ENCODE assay signal across 8 mouse cellular contexts in genomic region chrX:48623049-48623378, GRCm38 (mm10). TPM values are rescaled to one million over a fixed set of nuclear protein-coding genes. Genes with fewer than 3 reads are reported as not detected.
DNase-seq lines count a peak whose midpoint lies in the region; ATAC-seq and TF ChIP-seq lines count a peak whose summit lies in the region.

No protein-coding gene starts in this region.

- peak overlapping the region; percentile 67 for H3K9ac ChIP-seq in heart, embryonic 14.5 days (ENCODE audit: low read length)
- no peak overlapping the region; the same call in 1 of the 2 replicates for H3K9ac ChIP-seq in ES-E14 (ENCODE audit: insufficient read depth, low read depth, low read length, poor library complexity, severe bottlenecking)

- no peaks in the 10 kb centered on the region for H3K9me3 ChIP-seq in heart, embryonic 14.5 days (ENCODE audit: control insufficient read depth, low read length)
- H3K9me3 ChIP-seq in ES-E14 (ENCODE audit: control insufficient read depth, insufficient read depth, low read depth, low read length): no peaks in the 10 kb centered on the region
- no peaks in the 10 kb centered on the region for H3K9me3 ChIP-seq in hindbrain, embryonic 10.5 days
- H3K9me3 ChIP-seq in midbrain, embryonic 10.5 days (replicated peaks): no peaks in the 10 kb centered on the region

- peak overlapping the region; percentile 38 to 54; a peak in 3 of 4 replicates for H3K27ac ChIP-seq in heart, embryonic 14.5 days (replicated peaks in 1 of 2; ENCODE audit: control insufficient read depth in 1 of 2, insufficient read depth in 1 of 2, low read depth in 2 of 2, low read length in 2 of 2)
- H3K27ac ChIP-seq in ES-E14 (ENCODE audit: insufficient read depth, low read depth, low read length, poor library complexity, severe bottlenecking): no peak overlapping the region
- H3K27ac ChIP-seq in hindbrain, embryonic 10.5 days: peak overlapping the region; percentile 87
- H3K27ac ChIP-seq in midbrain, embryonic 10.5 days (replicated peaks): peak overlapping the region; percentile 87

- H3K4me1 ChIP-seq in heart, embryonic 14.5 days (ENCODE audit: control insufficient read depth in 2 of 2, insufficient read depth in 2 of 2, low read length in 2 of 2): no peaks in the 10 kb centered on the region
- H3K4me1 ChIP-seq in ES-E14 (ENCODE audit: control insufficient read depth in 2 of 2, insufficient read depth in 2 of 2, low read length in 2 of 2, poor library complexity in 1 of 2): no peaks in the 10 kb centered on the region
- no peaks in the 10 kb centered on the region for H3K4me1 ChIP-seq in hindbrain, embryonic 10.5 days (replicated peaks)
- peaks cover 4% of the 10 kb centered on the region; the same call in 1 of the 2 replicates for H3K4me1 ChIP-seq in midbrain, embryonic 10.5 days

- no peak for DNase-seq in heart, adult 9 months (ENCODE audit: low spot score in 2 of 2)
- DNase-seq in ES-E14 (ENCODE audit: low read depth, low spot score): no peak
- no peak for DNase-seq in hindbrain, embryonic 10.5 days (ENCODE audit: low spot score)
- DNase-seq in midbrain, embryonic 10.5 days (ENCODE audit: low spot score): no peak
- DNase-seq in thymus, postnatal 0 days (ENCODE audit: low spot score): no peak
- DNase-seq in retina, embryonic 14.5 days (ENCODE audit: low spot score): no peak

- peak overlapping the region; percentile 59 to 80 for H3K4me3 ChIP-seq in heart, embryonic 14.5 days (ENCODE audit: control insufficient read depth in 1 of 2, insufficient read depth in 1 of 2, low read depth in 1 of 2, low read length in 2 of 2)
- peak overlapping the region; percentile 65 to 76 for H3K4me3 ChIP-seq in ES-E14 (ENCODE audit: insufficient read depth in 1 of 2, low read depth in 1 of 2, low read length in 2 of 2, poor library complexity in 1 of 2, severe bottlenecking in 1 of 2)
- peak overlapping the region; percentile 64 for H3K4me3 ChIP-seq in hindbrain, embryonic 10.5 days
- H3K4me3 ChIP-seq in midbrain, embryonic 10.5 days: peak overlapping the region; percentile 68

- no peak for ATAC-seq in heart, embryonic 14.5 days (ENCODE audit: insufficient number of reproducible peaks, insufficient read depth, low FRiP score, low read depth)
- no peak for ATAC-seq in megakaryocyte progenitor cell, adult 5-6 weeks (replicated peaks; ENCODE audit: poor library complexity)

- WGBS in heart, embryonic 14.5 days: 26% methylated on average over 4 of the region's 4 CpGs
- 28% methylated on average over 4 of the region's 4 CpGs for WGBS in hindbrain, embryonic 10.5 days
- 16% methylated on average over 4 of the region's 4 CpGs for WGBS in midbrain, embryonic 10.5 days

- H3K27me3 ChIP-seq in heart, embryonic 14.5 days (ENCODE audit: control insufficient read depth, insufficient read depth, low read length): no peaks in the 10 kb centered on the region
- H3K27me3 ChIP-seq in hindbrain, embryonic 10.5 days (ENCODE audit: insufficient read depth, poor library complexity, severe bottlenecking): no peaks in the 10 kb centered on the region
- H3K27me3 ChIP-seq in midbrain, embryonic 10.5 days (ENCODE audit: low read depth, poor library complexity, severe bottlenecking): no peaks in the 10 kb centered on the region

- in situ Hi-C loops in ES-E14 (cut with MboI; ENCODE audit: low sequenced_read_pairs in 2 of 2, unreplicated experiment in 2 of 2): no loop called here

- peak overlapping the region; percentile 70 for H3K4me2 ChIP-seq in heart, embryonic 14.5 days (ENCODE audit: low read length)

- H3K36me3 ChIP-seq in heart, embryonic 14.5 days (ENCODE audit: control insufficient read depth, insufficient read depth, low read length): no peaks in the 10 kb centered on the region
- no peaks in the 10 kb centered on the region for H3K36me3 ChIP-seq in ES-E14 (ENCODE audit: control insufficient read depth, insufficient read depth, low read length, poor library complexity, severe bottlenecking)
- no peaks in the 10 kb centered on the region for H3K36me3 ChIP-seq in hindbrain, embryonic 10.5 days
- no peaks in the 10 kb centered on the region for H3K36me3 ChIP-seq in midbrain, embryonic 10.5 days

TF ChIP-seq in ES-E14, 5 proteins besides CTCF, POLR2A, EP300 and RAD21:
- no peak for TF ChIP-seq MAFK (IDR thresholded peaks at IDR 0.05; ENCODE audit: insufficient read depth, low read depth, low read length)
- no peak for TF ChIP-seq ZNF384 (IDR thresholded peaks at IDR 0.05; ENCODE audit: low read depth, low read length)
- TF ChIP-seq ZC3H11A (IDR thresholded peaks at IDR 0.05; ENCODE audit: borderline replicate concordance, low read depth, low read length): no peak
- no peak for TF ChIP-seq CHD2 (IDR thresholded peaks at IDR 0.05; ENCODE audit: low read depth, low read length)
- no peak for TF ChIP-seq HCFC1 (IDR thresholded peaks at IDR 0.05; ENCODE audit: borderline replicate concordance, insufficient read depth, low read length)

RNA-seq across cellular contexts. Expression of gene Slc25a14, which starts 0.2 kb away (rescaled TPM):
- polyA plus RNA-seq in heart, embryonic 14.5 days (2014; fragmentation: Nextera tagmentation; extraction: Ambion mirVana): 6.8 and 9.6 TPM in 2 replicates
- 4.1 and 5.8 TPM in 2 replicates for total RNA-seq in ES-E14 (2012; rRNA removed)
- 20.7 and 27.1 TPM in 2 replicates for polyA plus RNA-seq in hindbrain, embryonic 10.5 days (2016; fragmentation: Nextera tagmentation; extraction: Ambion mirVana)
- 22.8 and 24.8 TPM in 2 replicates for polyA plus RNA-seq in midbrain, embryonic 10.5 days (2016; fragmentation: Nextera tagmentation; extraction: Ambion mirVana)
- 5.0 and 5.8 TPM in 2 replicates for total RNA-seq in megakaryocyte progenitor cell, adult 5-6 weeks (2015)
- 6.4 and 8.3 TPM in 2 replicates for total RNA-seq in megakaryocyte progenitor cell, adult 5-6 weeks (2017)
- polyA plus RNA-seq in thymus, postnatal 0 days (2015; fragmentation: Nextera tagmentation; extraction: Ambion mirVana): 13.3 and 15.0 TPM in 2 replicates

RNA-seq across cellular contexts. Expression of gene Zfp280c, which starts 28.7 kb away (rescaled TPM):
- 7.2 and 7.6 TPM in 2 replicates for polyA plus RNA-seq in heart, embryonic 14.5 days (2014; fragmentation: Nextera tagmentation; extraction: Ambion mirVana)
- total RNA-seq in ES-E14 (2012; rRNA removed): 9.0 and 11.3 TPM in 2 replicates
- polyA plus RNA-seq in hindbrain, embryonic 10.5 days (2016; fragmentation: Nextera tagmentation; extraction: Ambion mirVana): 13.4 and 16.8 TPM in 2 replicates
- 19.1 and 19.2 TPM in 2 replicates for polyA plus RNA-seq in midbrain, embryonic 10.5 days (2016; fragmentation: Nextera tagmentation; extraction: Ambion mirVana)
- 57.9 and 69.2 TPM in 2 replicates for total RNA-seq in megakaryocyte progenitor cell, adult 5-6 weeks (2015)
- total RNA-seq in megakaryocyte progenitor cell, adult 5-6 weeks (2017): 22.4 and 30.0 TPM in 2 replicates
- 10.1 and 14.9 TPM in 2 replicates for polyA plus RNA-seq in thymus, postnatal 0 days (2015; fragmentation: Nextera tagmentation; extraction: Ambion mirVana)

RNA-seq across cellular contexts. Expression of gene Gpr119, which starts 51.3 kb away (rescaled TPM):
- polyA plus RNA-seq in heart, embryonic 14.5 days (2014; fragmentation: Nextera tagmentation; extraction: Ambion mirVana): not detected in 2 replicates
- not detected in 2 replicates for total RNA-seq in ES-E14 (2012; rRNA removed)
- polyA plus RNA-seq in hindbrain, embryonic 10.5 days (2016; fragmentation: Nextera tagmentation; extraction: Ambion mirVana): not detected in 2 replicates
- polyA plus RNA-seq in midbrain, embryonic 10.5 days (2016; fragmentation: Nextera tagmentation; extraction: Ambion mirVana): 0.05 TPM in 1 of 2 replicates, not detected in the other
- not detected in 2 replicates for total RNA-seq in megakaryocyte progenitor cell, adult 5-6 weeks (2015)
- total RNA-seq in megakaryocyte progenitor cell, adult 5-6 weeks (2017): not detected in 2 replicates
- 0.05 TPM in 1 of 2 replicates, not detected in the other for polyA plus RNA-seq in thymus, postnatal 0 days (2015; fragmentation: Nextera tagmentation; extraction: Ambion mirVana)
